Mouse (Mus musculus): Measurements from ENCODE around the gene Lrrc8c. TPM values are rescaled to one million over a fixed set of nuclear protein-coding genes. Genes with fewer than 3 reads are reported as not detected.

Gene Lrrc8c
- polyA plus RNA-seq, 1 experiment from 2014 or later = 7.5 TPM

DNA sequence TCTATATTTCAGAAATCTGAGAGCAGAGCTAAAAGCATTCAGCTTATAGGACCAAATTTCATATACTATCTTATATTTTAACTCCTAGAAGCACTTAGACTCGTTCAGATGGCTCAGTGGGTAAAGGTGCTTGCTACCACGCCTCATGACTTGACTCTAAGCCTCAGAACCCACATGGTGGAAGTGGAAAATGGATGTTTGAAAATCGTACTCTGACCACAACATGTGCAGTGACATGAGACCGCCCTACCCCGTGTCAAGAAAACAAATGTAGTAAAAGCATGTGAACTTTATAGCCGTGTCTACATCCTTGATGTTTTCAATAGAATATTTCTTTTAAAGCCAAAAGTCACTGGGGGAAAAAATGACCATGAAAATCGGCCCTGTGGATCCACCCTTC is 21.9 kb downstream of the Lrrc8c start:
- CTCF ChIA-PET = no interaction called here

DNA sequence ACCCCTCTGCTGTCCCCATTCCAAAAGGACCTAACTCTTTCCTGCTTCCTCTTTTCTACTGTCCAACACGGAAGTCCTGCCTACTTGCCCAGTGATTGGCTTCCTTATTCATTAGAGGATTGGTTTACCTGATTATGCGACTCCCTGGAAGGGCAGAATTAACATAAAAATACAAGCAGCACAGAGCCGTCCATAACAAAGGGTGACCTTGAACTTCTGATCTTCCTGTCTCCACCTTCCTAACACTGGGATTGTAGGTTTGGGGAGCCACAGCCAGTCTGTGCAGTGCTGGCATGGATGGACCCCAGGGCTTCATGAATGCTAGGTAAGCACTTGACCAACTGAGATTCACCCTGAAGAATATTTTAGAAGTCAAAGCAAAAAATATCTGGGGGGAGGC is 25.9 kb downstream of the Lrrc8c start:
- POLR2A ChIA-PET = no interaction called here

More for the DNA sequence above, 21.9 kb downstream of the Lrrc8c start:
- POLR2A ChIA-PET = interaction anchor here (0.6 kb wide), 1 partner anchor 18 kb away, joined by 12 read pairs; no protein-coding TSS in a partner anchor
- DNase-seq (ENCODE audit: low read depth, low spot score) (no peak), ATAC-seq (no peak)
- no peak for TF ChIP-seq CTCF (IDR thresholded peaks at IDR 0.05)
- in situ Hi-C loops (cut with MboI; ENCODE audit: low pct_unique_long_range_greater_than_20kb) = no loop called here
- H3K27me3 ChIP-seq = no peaks in the 10 kb centered on the region

DNA sequence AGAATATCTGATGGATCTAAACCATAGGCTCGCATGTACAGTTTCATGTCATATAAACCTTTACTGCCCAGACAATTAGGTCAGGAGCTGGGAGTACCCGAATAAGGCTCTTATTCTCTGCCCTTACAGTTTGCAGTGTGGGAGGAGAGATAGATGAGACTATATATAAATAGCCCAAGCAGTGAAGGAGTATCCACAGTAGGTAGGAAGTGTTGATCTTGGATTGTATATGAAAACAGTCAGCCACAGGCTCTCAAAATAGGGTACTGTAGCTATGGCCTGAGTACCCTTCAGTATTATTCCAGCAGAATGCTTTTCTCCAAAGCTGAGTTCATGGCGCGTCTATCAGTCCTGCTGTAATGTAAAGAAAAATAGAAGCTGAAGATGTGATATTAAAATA is 27.9 kb downstream of the Lrrc8c start:
- H3K27me3 ChIP-seq = no peaks in the 10 kb centered on the region
- ChIA-PET CTCF (interaction anchor here (1.1 to 1.8 kb wide), 2 partner anchors 9 to 15 kb away, joined by 4 read pairs; no protein-coding TSS in a partner anchor), POLR2A (no interaction called here)
- ATAC-seq = no peak
- DNase-seq (ENCODE audit: low read depth, low spot score) = no peak
- in situ Hi-C loops (cut with MboI; ENCODE audit: low pct_unique_long_range_greater_than_20kb) = no loop called here
- no peak for TF ChIP-seq CTCF (IDR thresholded peaks at IDR 0.05)

More for the DNA sequence above, 25.9 kb downstream of the Lrrc8c start:
- DNase-seq (ENCODE audit: low read depth, low spot score) (no peak), ATAC-seq (no peak)
- in situ Hi-C loops (cut with MboI; ENCODE audit: low pct_unique_long_range_greater_than_20kb) = no loop called here
- H3K27me3 ChIP-seq = no peaks in the 10 kb centered on the region
- CTCF ChIA-PET = no interaction called here
- no peak for TF ChIP-seq CTCF (IDR thresholded peaks at IDR 0.05)

DNA sequence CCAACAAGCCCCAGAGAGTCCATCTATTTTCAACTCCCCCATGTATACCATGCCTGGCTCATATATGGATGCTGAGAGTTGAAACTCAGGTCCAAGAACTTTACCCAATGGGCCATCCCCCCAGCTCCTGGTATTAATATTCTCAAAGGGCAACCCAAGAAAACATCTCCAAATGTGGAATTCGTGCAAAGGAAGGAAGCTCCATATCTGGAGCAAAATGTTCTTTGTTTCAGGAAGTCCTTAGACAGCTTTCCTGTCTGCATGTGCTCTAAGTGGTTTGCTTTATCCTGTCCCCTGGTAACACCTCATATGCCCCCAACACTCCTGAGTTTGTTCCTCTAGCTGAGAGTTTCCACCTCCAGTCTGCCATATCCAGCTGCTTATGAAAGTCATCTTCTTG is 32.6 kb downstream of the Lrrc8c start:
- no peak for ATAC-seq
- ChIA-PET CTCF (interaction anchor here (1.5 to 2.0 kb wide), 2 partner anchors 11 to 13 kb away, joined by 3 to 7 read pairs; no protein-coding TSS in a partner anchor), POLR2A (interaction anchor here (1.1 kb wide), 1 partner anchor 27 kb away, joined by 3 read pairs; no protein-coding TSS in a partner anchor)
- in situ Hi-C loops (cut with MboI; ENCODE audit: low pct_unique_long_range_greater_than_20kb) = no loop called here
- TF ChIP-seq CTCF (IDR thresholded peaks at IDR 0.05) = no peak
- no peak for DNase-seq (ENCODE audit: low read depth, low spot score)
- H3K27me3 ChIP-seq = no peaks in the 10 kb centered on the region

DNA sequence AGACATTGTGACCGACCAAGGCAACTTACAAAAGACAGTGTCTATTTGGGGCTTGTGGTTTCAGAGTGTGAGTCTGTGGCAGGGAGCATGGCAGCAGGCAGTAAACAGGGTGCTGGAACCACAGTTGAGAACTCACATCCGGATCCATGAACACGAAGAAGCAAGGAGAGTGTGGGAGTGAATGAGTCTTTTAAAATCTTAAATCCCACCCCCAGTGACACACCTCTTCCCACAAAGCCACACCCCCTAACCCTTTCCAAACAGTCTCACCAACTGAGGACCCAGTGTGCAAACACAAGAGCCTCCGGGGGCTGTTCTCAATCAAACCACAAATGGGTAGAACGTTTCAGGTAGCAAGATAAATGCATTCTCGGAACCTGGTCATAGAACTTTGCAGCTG is 37.1 kb downstream of the Lrrc8c start:
- no peak for TF ChIP-seq CTCF (IDR thresholded peaks at IDR 0.05)
- H3K27me3 ChIP-seq = no peaks in the 10 kb centered on the region
- in situ Hi-C loops (cut with MboI; ENCODE audit: low pct_unique_long_range_greater_than_20kb) = no loop called here
- ATAC-seq = no peak
- CTCF ChIA-PET = interaction anchor here (0.9 kb wide), 1 partner anchor 19 kb away, joined by 3 read pairs; no protein-coding TSS in a partner anchor
- POLR2A ChIA-PET = no interaction called here
- no peak for DNase-seq (ENCODE audit: low read depth, low spot score)

DNA sequence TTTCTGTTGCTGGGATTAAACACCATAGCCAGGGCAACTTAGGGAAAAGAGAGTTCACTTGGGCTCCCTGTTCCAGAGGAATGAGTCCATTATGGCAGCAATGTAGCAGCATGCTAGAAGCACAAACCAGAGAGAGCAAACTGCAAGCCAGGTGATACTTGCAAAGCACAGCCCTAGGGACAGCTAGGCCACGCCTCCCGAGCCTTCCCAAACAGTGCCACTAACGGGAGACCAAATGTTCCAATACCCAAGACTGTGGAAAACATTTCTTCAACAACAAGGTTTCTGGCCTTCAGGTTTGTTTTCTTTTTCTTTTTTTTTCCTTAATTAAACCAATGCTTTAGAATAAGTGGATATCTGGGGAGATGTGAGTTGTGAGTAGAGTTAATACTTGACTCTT is 38.2 kb downstream of the Lrrc8c start:
- ChIA-PET POLR2A (no interaction called here), CTCF (interaction anchor here (1.2 kb wide), 1 partner anchor 35 kb away, joined by 3 read pairs; no protein-coding TSS in a partner anchor)
- in situ Hi-C loops (cut with MboI; ENCODE audit: low pct_unique_long_range_greater_than_20kb) = no loop called here
- DNase-seq (ENCODE audit: low read depth, low spot score) = no peak
- no peak for ATAC-seq
- no peaks in the 10 kb centered on the region for H3K27me3 ChIP-seq
- TF ChIP-seq CTCF (IDR thresholded peaks at IDR 0.05) = no peak

DNA sequence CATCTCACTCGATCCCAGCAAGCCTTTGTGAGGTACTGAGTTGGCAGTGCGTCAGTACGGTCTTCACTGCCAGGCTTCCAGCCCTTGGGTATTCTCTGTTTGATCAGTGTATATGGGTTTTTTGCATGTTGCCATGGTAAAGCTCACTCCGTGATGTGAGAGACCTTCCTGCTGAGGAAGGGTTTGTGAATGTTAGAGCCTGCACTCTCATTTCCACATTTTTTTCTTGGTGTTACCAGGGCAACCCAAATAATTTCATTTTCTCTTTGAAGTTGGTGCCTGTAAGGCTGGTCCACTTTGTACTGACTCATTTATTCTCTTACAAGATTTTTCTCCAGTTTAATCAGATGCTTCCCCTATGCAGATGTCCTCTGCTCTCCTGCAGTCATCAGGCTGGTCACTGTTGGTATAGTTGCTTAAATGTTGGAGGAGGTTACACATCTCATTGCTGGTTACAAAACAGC is 38.6 kb downstream of the Lrrc8c start:
- ATAC-seq (no peak), DNase-seq (ENCODE audit: low read depth, low spot score) (no peak)
- no peak for TF ChIP-seq CTCF (IDR thresholded peaks at IDR 0.05)
- CTCF ChIA-PET = interaction anchor here (1.2 to 1.4 kb wide), 2 partner anchors 14 to 35 kb away, joined by 3 to 4 read pairs; no protein-coding TSS in a partner anchor
- POLR2A ChIA-PET = no interaction called here
- H3K27me3 ChIP-seq = no peaks in the 10 kb centered on the region
- in situ Hi-C loops (cut with MboI; ENCODE audit: low pct_unique_long_range_greater_than_20kb) = no loop called here

DNA sequence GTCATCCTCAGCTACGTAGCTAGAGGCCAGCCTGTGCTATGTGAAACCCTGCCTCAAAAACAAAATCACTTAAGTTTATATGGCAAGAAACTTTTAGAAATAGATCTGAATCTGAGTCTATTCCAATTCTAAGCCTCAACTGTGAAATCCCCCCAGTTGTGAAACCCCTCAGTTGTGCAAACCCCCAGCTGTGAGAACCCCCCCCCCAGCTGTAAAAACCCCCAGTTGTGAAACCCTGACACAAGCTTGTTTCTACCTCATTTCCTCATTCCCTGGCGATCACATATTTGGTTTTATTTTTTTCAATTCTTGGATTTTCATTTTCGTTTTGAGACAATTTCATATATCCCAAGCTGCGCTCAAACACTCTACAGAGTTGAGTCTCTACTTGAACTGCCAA is 39.3 kb downstream of the Lrrc8c start:
- in situ Hi-C loops (cut with MboI; ENCODE audit: low pct_unique_long_range_greater_than_20kb) = no loop called here
- POLR2A ChIA-PET = interaction anchor here (0.7 kb wide), 1 partner anchor 17 kb away, joined by 12 read pairs; no protein-coding TSS in a partner anchor
- DNase-seq (ENCODE audit: low read depth, low spot score) = no peak
- no peaks in the 10 kb centered on the region for H3K27me3 ChIP-seq
- no peak for ATAC-seq
- CTCF ChIA-PET = interaction anchor here (0.7 to 1.4 kb wide), 4 partner anchors 9 to 96 kb away, joined by 3 to 4 read pairs (median 3); no protein-coding TSS in a partner anchor
- TF ChIP-seq CTCF (IDR thresholded peaks at IDR 0.05) = no peak

DNA sequence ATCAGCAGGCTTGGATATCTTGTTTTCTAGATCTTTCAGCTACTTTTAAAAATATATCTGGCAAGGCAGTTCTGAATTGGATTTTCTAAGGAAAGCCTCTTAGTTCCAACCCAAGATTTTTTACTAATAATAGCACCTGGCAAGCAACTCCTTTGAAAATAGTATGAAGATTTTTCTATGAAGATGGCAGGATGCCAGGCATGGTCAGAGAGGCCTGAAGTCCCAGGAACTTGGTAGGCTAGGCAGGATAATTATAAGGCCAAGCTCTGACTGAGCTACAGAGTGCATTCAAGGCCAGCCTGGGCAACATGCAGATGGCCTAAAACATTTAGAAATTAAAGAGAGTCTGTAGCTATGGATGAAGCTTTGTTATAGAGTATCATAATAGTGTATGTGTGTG is 42.7 kb downstream of the Lrrc8c start:
- no peaks in the 10 kb centered on the region for H3K27me3 ChIP-seq
- in situ Hi-C loops (cut with MboI; ENCODE audit: low pct_unique_long_range_greater_than_20kb) = no loop called here
- TF ChIP-seq CTCF (IDR thresholded peaks at IDR 0.05) = no peak
- DNase-seq (ENCODE audit: low read depth, low spot score) = no peak
- no peak for ATAC-seq
- ChIA-PET POLR2A (no interaction called here), CTCF (interaction anchor here (0.6 to 2.1 kb wide), 5 partner anchors 9 to 61 kb away, joined by 3 to 7 read pairs (median 3); no protein-coding TSS in a partner anchor)

DNA sequence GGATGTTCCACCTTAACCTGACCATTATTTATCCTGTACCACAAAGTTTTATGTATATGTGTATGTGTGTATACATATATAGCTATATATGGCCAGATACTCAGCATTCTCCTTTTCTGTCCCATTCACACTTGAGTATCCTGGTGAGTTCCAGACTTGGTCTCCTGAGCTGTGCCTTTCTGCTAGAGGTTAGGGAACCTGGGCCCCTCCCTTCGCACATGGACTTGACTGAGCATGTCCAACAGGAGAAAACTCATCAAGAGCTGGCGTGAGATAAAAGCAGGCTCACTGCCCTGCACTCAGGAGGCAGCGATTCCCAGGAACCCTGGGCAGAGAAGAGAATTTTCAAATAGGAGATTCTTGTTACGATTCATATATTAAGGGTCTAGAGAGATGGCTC is 45.6 kb downstream of the Lrrc8c start:
- TF ChIP-seq CTCF (IDR thresholded peaks at IDR 0.05) = no peak
- no peak for ATAC-seq
- no peaks in the 10 kb centered on the region for H3K27me3 ChIP-seq
- DNase-seq (ENCODE audit: low read depth, low spot score) = no peak
- in situ Hi-C loops (cut with MboI; ENCODE audit: low pct_unique_long_range_greater_than_20kb) = no loop called here
- ChIA-PET CTCF (no interaction called here), POLR2A (no interaction called here)

DNA sequence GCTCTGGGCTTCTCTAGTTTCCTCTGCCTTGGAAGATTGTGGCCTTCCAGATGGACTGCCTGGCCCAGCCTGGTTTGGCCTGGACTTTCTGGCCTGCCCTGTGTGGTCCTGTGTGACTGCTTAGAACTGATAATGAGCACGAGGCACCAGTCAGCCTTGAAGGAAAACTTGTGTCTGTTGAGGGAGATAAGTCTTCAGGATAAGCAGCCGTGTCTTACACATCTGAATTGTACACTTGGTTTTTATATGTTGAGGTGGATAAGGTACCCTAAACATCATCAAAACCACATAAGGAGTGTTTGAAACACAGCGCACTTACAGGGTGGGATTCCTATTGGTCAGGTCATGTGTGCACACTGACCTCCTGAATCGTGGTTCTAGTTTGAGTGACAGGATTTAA is 46.6 kb downstream of the Lrrc8c start:
- H3K27me3 ChIP-seq = no peaks in the 10 kb centered on the region
- POLR2A ChIA-PET = no interaction called here
- TF ChIP-seq CTCF (IDR thresholded peaks at IDR 0.05) = no peak
- DNase-seq (ENCODE audit: low read depth, low spot score) (no peak), ATAC-seq (no peak)
- in situ Hi-C loops (cut with MboI; ENCODE audit: low pct_unique_long_range_greater_than_20kb) = no loop called here
- CTCF ChIA-PET = no interaction called here

Data from Patski (cell line).